Mouse (Mus musculus) lung, postnatal 25 days (tissue): ENCODE measurements around the gene Rfk.

ENCODE experiments used
- DNase-seq: peaks from one replicate; pipeline ENCODE4 v3.0.0; 2022; ENCODE audit warnings: low spot score

The Rfk gene

GRCm38 (mm10) chr19:17393841-17394591 is at the start of gene Rfk:
Gene Rfk, plus strand, starts transcription at chr19:17394043.
- DNase-seq, result peak; percentile 93

- DNase-seq, result no peak
Observed at GRCm38 (mm10) chr19:17344881-17345280, 49.0 kb upstream of the Rfk start.

GRCm38 (mm10) chr19:17346716-17347474 is 46.9 kb upstream of the Rfk start:
- DNase-seq, result no peak

- DNase-seq, result no peak
Observed at GRCm38 (mm10) chr19:17347852-17348251, 46.0 kb upstream of the Rfk start.

GRCm38 (mm10) chr19:17353727-17354126 is 40.1 kb upstream of the Rfk start:
- DNase-seq, result no peak

- no peak for DNase-seq
Observed at GRCm38 (mm10) chr19:17354362-17354761, 39.5 kb upstream of the Rfk start.

GRCm38 (mm10) chr19:17354797-17355196 is 39.0 kb upstream of the Rfk start:
- no peak for DNase-seq

- no peak for DNase-seq
Observed at GRCm38 (mm10) chr19:17355361-17355760, 38.5 kb upstream of the Rfk start.

GRCm38 (mm10) chr19:17355950-17356867 is 37.6 kb upstream of the Rfk start:
- DNase-seq, result peak; percentile 71

- DNase-seq, result no peak
Observed at GRCm38 (mm10) chr19:17356932-17357331, 36.9 kb upstream of the Rfk start.

GRCm38 (mm10) chr19:17357391-17357790 is 36.5 kb upstream of the Rfk start:
- no peak for DNase-seq

- DNase-seq, result no peak
Observed at GRCm38 (mm10) chr19:17359315-17359890, 34.4 kb upstream of the Rfk start.

- DNase-seq, result no peak
Observed at GRCm38 (mm10) chr19:17361181-17361580, 32.7 kb upstream of the Rfk start.

GRCm38 (mm10) chr19:17364741-17365140 is 29.1 kb upstream of the Rfk start:
- no peak for DNase-seq

- no peak for DNase-seq
Observed at GRCm38 (mm10) chr19:17366364-17367090, 27.3 kb upstream of the Rfk start.

- DNase-seq, result no peak
Observed at GRCm38 (mm10) chr19:17368557-17368956, 25.3 kb upstream of the Rfk start.

GRCm38 (mm10) chr19:17369581-17369980 is 24.3 kb upstream of the Rfk start:
- DNase-seq, result no peak

- DNase-seq, result no peak
Observed at GRCm38 (mm10) chr19:17372701-17373100, 21.1 kb upstream of the Rfk start, which contains the start of gene Gcnt1. Gene Gcnt1, minus strand, starts transcription at chr19:17372844.

GRCm38 (mm10) chr19:17378845-17379244 is 15.0 kb upstream of the Rfk start:
- DNase-seq, result no peak

- DNase-seq, result no peak
Observed at GRCm38 (mm10) chr19:17380549-17380948, 13.3 kb upstream of the Rfk start.

- DNase-seq, result no peak
Observed at GRCm38 (mm10) chr19:17382807-17383397, 10.9 kb upstream of the Rfk start.
